Mouse (Mus musculus): ENCODE measurements around the gene St6galnac5. TPM values are rescaled to one million over a fixed set of nuclear protein-coding genes. Genes with fewer than 3 reads are reported as not detected.
A peak's percentile ranks its signal among the peaks of the same experiment; 100 is the strongest.

Gene St6galnac5
- 1.1 TPM in 2 replicates for polyA plus RNA-seq (2014; fragmentation: Nextera tagmentation; extraction: Ambion mirVana)

DNA sequence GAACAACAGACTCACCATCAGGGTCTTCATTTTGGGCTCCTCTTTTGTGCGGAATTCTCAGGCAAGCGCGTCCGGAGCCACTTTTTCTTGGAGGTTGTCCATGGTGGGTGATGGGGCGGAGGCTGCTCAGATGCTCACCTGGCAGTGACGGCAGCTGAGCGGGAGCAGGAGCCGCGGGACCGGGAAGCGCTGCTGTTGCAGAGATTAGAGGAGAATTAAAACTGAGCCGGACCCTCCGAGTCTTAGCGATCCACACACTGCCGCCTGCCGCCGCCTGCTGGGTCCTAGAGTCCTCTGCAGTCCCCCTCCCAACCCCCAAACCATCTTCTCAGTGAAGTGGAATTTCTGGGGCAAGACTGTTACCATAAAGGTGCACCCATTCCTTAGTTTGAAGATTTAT is at the start of gene St6galnac5:
TSS of gene St6galnac5 (minus strand) at position 259 of the 400 bp plus-strand sequence.
- H3K27ac ChIP-seq (ENCODE audit: low read depth, low read length): no peak within 1 kb of the TSS
- H3K4me3 ChIP-seq (ENCODE audit: low read length): peak within 1 kb of the TSS; percentile 40
- H3K9me3 ChIP-seq (ENCODE audit: control insufficient read depth, low read length): no peaks in the 10 kb centered on the region
- ATAC-seq (ENCODE audit: low FRiP score, low TSS enrichment): peak; percentile 56; the same call in 1 of the 2 replicates
- H3K4me2 ChIP-seq (replicated peaks; ENCODE audit: low read depth, low read length): peak within 1 kb of the TSS; percentile 86
- H3K9ac ChIP-seq (ENCODE audit: low read depth, low read length): peak within 1 kb of the TSS; percentile 42; the same call in 1 of the 2 replicates
- H3K4me1 ChIP-seq (ENCODE audit: control insufficient read depth, insufficient read depth, low read length): peaks cover 6% of the 10 kb centered on the region; the same call in 1 of the 2 replicates
- peaks cover 14% of the 10 kb centered on the region; the same call in 1 of the 2 replicates for H3K27me3 ChIP-seq (ENCODE audit: control insufficient read depth, insufficient read depth, low read length)
- WGBS: 2% methylated on average over 17 of the region's 17 CpGs
- no peaks in the 10 kb centered on the region for H3K36me3 ChIP-seq (ENCODE audit: control insufficient read depth, insufficient read depth, low read length)

DNA sequence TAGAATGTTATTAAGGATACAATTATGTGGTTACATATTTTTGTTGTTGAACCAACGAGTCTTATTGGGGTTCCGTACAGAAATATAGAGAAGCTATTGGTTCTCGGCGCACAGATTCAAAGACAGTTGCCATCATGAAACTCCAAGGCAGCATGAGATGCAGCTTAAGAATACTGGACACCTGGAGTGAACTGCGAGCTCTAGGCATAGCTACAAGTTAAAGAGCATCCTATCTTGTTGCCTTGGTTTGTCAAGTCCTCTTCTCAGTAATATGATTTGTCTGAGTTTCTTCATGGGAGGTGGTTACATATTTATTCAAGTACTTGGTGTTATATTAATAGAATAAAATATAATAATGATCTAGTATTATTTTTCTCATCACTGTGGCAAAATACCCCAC is 48.7 kb upstream of the St6galnac5 start:
- Histone ChIP-seq H3K4me1 (ENCODE audit: control insufficient read depth, insufficient read depth, low read length) (no peaks in the 10 kb centered on the region), H3K4me2 (replicated peaks; ENCODE audit: low read depth, low read length) (no peak overlapping the region), H3K4me3 (ENCODE audit: low read length) (no peak overlapping the region), H3K27ac (ENCODE audit: low read depth, low read length) (no peak overlapping the region), H3K9me3 (ENCODE audit: control insufficient read depth, low read length) (no peaks in the 10 kb centered on the region), H3K36me3 (ENCODE audit: control insufficient read depth, insufficient read depth, low read length) (no peaks in the 10 kb centered on the region), H3K27me3 (ENCODE audit: control insufficient read depth, insufficient read depth, low read length) (no peaks in the 10 kb centered on the region), H3K9ac (ENCODE audit: low read depth, low read length) (no peak overlapping the region)
- 97% methylated on average over 5 of the region's 5 CpGs for WGBS
- ATAC-seq (ENCODE audit: low FRiP score, low TSS enrichment): no peak

DNA sequence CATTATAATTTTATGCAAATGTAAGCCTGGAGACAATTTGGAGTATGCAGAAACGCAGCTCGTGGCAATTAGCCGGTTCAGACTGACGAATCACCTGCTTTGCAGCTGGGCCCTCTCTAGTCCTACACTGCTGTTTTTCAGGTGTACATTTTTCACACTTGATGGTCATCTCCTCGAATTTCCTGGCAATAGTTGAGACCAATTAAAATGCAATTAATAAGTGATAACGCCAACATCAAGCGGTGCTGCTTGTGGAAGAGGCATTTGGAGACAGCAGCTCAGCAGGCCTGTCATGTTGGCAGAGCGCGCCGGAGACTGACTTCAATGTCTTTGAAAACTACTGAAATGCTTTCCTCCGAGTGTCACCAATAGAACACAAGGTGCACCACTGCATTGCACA is 42.0 kb upstream of the St6galnac5 start:
- no peak for ATAC-seq (ENCODE audit: low FRiP score, low TSS enrichment)
- Histone ChIP-seq H3K9me3 (ENCODE audit: control insufficient read depth, low read length) (no peaks in the 10 kb centered on the region), H3K4me3 (ENCODE audit: low read length) (no peak overlapping the region), H3K4me1 (ENCODE audit: control insufficient read depth, insufficient read depth, low read length) (no peaks in the 10 kb centered on the region), H3K27me3 (ENCODE audit: control insufficient read depth, insufficient read depth, low read length) (no peaks in the 10 kb centered on the region), H3K27ac (ENCODE audit: low read depth, low read length) (no peak overlapping the region), H3K4me2 (replicated peaks; ENCODE audit: low read depth, low read length) (no peak overlapping the region), H3K36me3 (ENCODE audit: control insufficient read depth, insufficient read depth, low read length) (no peaks in the 10 kb centered on the region), H3K9ac (ENCODE audit: low read depth, low read length) (no peak overlapping the region)
- WGBS: 87% methylated on average over 11 of the region's 11 CpGs

DNA sequence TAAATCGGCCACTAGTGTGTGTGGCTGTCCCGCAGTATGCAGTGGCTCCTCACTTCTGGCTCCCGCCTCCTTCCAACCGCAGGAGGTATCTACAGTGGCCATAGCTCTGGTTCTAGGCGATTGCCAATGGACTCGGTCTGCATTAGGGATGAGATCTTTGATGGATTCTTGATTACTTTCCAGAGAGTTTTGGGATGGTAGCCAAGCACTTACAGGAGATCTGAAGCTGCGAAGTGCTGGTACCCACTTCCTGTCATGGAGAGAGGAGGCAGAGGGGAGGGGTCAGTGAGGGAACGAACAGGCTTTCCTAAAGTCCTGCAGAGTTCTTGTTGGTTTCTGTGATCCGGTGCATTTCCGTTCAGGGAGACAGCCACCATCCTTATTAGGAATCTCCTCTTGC is 36.0 kb upstream of the St6galnac5 start:
- no peaks in the 10 kb centered on the region for H3K36me3 ChIP-seq (ENCODE audit: control insufficient read depth, insufficient read depth, low read length)
- H3K4me2 ChIP-seq (replicated peaks; ENCODE audit: low read depth, low read length): no peak overlapping the region
- no peak for ATAC-seq (ENCODE audit: low FRiP score, low TSS enrichment)
- H3K9me3 ChIP-seq (ENCODE audit: control insufficient read depth, low read length): no peaks in the 10 kb centered on the region
- no peak overlapping the region for H3K27ac ChIP-seq (ENCODE audit: low read depth, low read length)
- WGBS: 66% methylated on average over 10 of the region's 10 CpGs
- H3K27me3 ChIP-seq (ENCODE audit: control insufficient read depth, insufficient read depth, low read length): no peaks in the 10 kb centered on the region
- H3K4me1 ChIP-seq (ENCODE audit: control insufficient read depth, insufficient read depth, low read length): no peaks in the 10 kb centered on the region
- no peak overlapping the region for H3K4me3 ChIP-seq (ENCODE audit: low read length)
- no peak overlapping the region for H3K9ac ChIP-seq (ENCODE audit: low read depth, low read length)

DNA sequence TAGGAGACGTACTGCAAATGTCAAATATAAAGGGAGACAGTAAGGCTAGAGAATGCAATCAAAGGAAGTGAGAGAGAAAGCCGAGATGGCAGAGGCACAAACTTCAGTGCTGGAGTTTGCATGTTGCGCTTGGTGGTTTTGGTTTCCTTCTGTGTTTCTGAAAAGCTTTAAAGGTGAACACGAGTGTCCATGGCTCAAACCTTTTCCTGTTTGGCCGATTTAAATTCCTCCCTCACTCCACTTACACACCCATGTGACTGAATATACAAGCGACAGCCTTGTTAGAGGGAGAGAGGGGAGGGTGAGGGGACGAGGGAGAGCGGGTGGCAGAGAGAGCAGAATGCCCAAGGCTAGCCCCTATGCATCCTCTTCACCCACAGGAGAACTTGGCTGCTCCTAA is 34.3 kb upstream of the St6galnac5 start:
- Histone ChIP-seq H3K27me3 (ENCODE audit: control insufficient read depth, insufficient read depth, low read length) (no peaks in the 10 kb centered on the region), H3K4me1 (ENCODE audit: control insufficient read depth, insufficient read depth, low read length) (no peaks in the 10 kb centered on the region), H3K9me3 (ENCODE audit: control insufficient read depth, low read length) (no peaks in the 10 kb centered on the region), H3K36me3 (ENCODE audit: control insufficient read depth, insufficient read depth, low read length) (no peaks in the 10 kb centered on the region), H3K4me2 (replicated peaks; ENCODE audit: low read depth, low read length) (no peak overlapping the region), H3K4me3 (ENCODE audit: low read length) (no peak overlapping the region), H3K27ac (ENCODE audit: low read depth, low read length) (no peak overlapping the region), H3K9ac (ENCODE audit: low read depth, low read length) (no peak overlapping the region)
- 63% methylated on average over 8 of the region's 8 CpGs for WGBS
- ATAC-seq (ENCODE audit: low FRiP score, low TSS enrichment): no peak

DNA sequence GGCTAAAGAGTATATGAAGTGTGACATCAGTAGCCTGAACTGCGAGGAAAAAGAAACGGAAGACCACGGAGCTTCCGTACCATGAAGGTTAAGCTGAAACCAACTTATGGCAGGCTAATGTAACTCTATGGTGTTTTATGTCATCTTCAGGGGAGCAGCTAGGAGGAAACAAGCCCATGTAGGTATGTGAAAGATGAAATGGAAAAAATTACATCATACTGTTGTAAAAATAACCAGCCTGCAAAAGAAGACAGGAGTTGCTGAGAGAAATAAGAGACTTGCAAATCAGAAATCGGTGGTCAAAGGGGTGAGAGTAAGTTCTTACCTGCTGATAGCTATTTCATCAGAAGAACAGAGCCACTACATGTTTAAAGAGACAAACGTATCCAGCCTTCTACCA is 24.8 kb upstream of the St6galnac5 start:
- Histone ChIP-seq H3K4me2 (replicated peaks; ENCODE audit: low read depth, low read length) (no peak overlapping the region), H3K27me3 (ENCODE audit: control insufficient read depth, insufficient read depth, low read length) (no peaks in the 10 kb centered on the region), H3K4me3 (ENCODE audit: low read length) (no peak overlapping the region), H3K27ac (ENCODE audit: low read depth, low read length) (no peak overlapping the region), H3K36me3 (ENCODE audit: control insufficient read depth, insufficient read depth, low read length) (no peaks in the 10 kb centered on the region), H3K9ac (ENCODE audit: low read depth, low read length) (no peak overlapping the region), H3K9me3 (ENCODE audit: control insufficient read depth, low read length) (no peaks in the 10 kb centered on the region), H3K4me1 (ENCODE audit: control insufficient read depth, insufficient read depth, low read length) (no peaks in the 10 kb centered on the region)
- ATAC-seq (ENCODE audit: low FRiP score, low TSS enrichment): no peak
- WGBS: 82% methylated on average over 6 of the region's 6 CpGs

DNA sequence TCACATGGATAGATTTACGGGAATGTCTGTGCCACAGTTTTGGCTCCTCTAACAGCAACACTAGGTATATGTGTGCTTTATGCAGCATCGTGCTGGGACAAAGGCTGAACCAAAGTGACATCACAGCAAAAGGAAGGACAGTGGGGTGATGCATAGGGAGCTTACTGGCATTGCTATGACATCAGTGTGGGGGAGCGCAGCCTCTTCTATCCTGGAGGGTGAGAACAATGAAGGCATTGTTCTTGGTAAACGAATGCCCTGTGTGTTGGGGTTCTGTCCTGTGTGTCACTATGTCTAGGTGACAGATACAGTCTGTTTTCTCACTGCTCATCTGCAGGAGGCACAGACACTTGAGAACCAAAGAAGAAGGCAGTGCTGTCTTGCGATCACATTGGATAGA is 16.9 kb upstream of the St6galnac5 start:
- Histone ChIP-seq H3K4me2 (replicated peaks; ENCODE audit: low read depth, low read length) (no peak overlapping the region), H3K27ac (ENCODE audit: low read depth, low read length) (no peak overlapping the region), H3K9me3 (ENCODE audit: control insufficient read depth, low read length) (no peaks in the 10 kb centered on the region), H3K4me1 (ENCODE audit: control insufficient read depth, insufficient read depth, low read length) (no peaks in the 10 kb centered on the region), H3K27me3 (ENCODE audit: control insufficient read depth, insufficient read depth, low read length) (no peaks in the 10 kb centered on the region), H3K36me3 (ENCODE audit: control insufficient read depth, insufficient read depth, low read length) (no peaks in the 10 kb centered on the region), H3K9ac (ENCODE audit: low read depth, low read length) (no peak overlapping the region), H3K4me3 (ENCODE audit: low read length) (no peak overlapping the region)
- no peak for ATAC-seq (ENCODE audit: low FRiP score, low TSS enrichment)
- WGBS: 84% methylated on average over 5 of the region's 5 CpGs

DNA sequence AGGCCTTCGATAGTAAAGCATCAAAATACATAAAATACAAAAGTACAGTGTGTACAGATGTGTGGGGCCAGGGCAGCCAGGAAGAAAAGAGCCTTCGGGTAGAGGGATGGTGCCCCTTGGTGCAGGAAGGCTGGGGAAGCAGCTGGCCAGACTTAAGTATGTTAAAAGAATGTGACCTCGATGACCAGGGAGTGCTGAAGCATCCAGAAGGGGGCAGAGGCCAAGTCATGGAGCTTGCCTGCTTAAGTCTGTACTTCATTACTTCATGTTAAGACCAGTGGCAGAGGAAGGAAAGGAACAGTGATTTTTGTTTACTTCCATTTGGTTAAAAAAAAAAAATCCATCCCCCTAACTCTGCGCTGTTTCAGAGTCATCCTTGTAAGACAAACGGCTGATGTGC is 16.1 kb upstream of the St6galnac5 start:
- Histone ChIP-seq H3K4me2 (replicated peaks; ENCODE audit: low read depth, low read length) (no peak overlapping the region), H3K36me3 (ENCODE audit: control insufficient read depth, insufficient read depth, low read length) (no peaks in the 10 kb centered on the region), H3K9ac (ENCODE audit: low read depth, low read length) (no peak overlapping the region), H3K27ac (ENCODE audit: low read depth, low read length) (no peak overlapping the region), H3K4me1 (ENCODE audit: control insufficient read depth, insufficient read depth, low read length) (no peaks in the 10 kb centered on the region), H3K27me3 (ENCODE audit: control insufficient read depth, insufficient read depth, low read length) (no peaks in the 10 kb centered on the region), H3K4me3 (ENCODE audit: low read length) (no peak overlapping the region), H3K9me3 (ENCODE audit: control insufficient read depth, low read length) (no peaks in the 10 kb centered on the region)
- no peak for ATAC-seq (ENCODE audit: low FRiP score, low TSS enrichment)
- WGBS: 56% methylated on average over 5 of the region's 5 CpGs

DNA sequence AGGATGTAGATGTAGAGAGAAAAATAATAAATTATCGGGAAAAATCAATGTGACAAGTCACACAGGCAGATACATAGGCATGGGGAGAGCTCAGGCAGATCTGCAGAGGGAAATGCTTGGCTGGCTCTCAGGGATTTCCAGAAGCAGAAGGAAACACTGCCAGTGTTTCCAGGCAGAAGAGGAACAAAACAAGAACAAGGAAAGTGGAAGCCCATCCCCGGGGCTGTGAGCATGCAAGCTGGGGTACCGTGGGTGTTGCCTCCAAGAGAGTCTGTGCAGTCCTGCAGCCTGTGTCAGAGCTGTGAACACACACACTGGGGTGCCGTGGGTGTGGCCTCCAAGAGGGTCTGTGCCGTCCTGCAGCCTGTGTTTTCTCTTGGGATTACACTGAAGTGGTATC is 11.6 kb upstream of the St6galnac5 start:
- H3K27ac ChIP-seq (ENCODE audit: low read depth, low read length): no peak overlapping the region
- ATAC-seq (ENCODE audit: low FRiP score, low TSS enrichment): no peak
- WGBS: 70% methylated on average over 5 of the region's 5 CpGs
- no peaks in the 10 kb centered on the region for H3K4me1 ChIP-seq (ENCODE audit: control insufficient read depth, insufficient read depth, low read length)
- no peak overlapping the region for H3K4me2 ChIP-seq (replicated peaks; ENCODE audit: low read depth, low read length)
- H3K36me3 ChIP-seq (ENCODE audit: control insufficient read depth, insufficient read depth, low read length): no peaks in the 10 kb centered on the region
- no peak overlapping the region for H3K9ac ChIP-seq (ENCODE audit: low read depth, low read length)
- H3K4me3 ChIP-seq (ENCODE audit: low read length): no peak overlapping the region
- no peaks in the 10 kb centered on the region for H3K9me3 ChIP-seq (ENCODE audit: control insufficient read depth, low read length)
- H3K27me3 ChIP-seq (ENCODE audit: control insufficient read depth, insufficient read depth, low read length): no peaks in the 10 kb centered on the region
